Mouse (Mus musculus): ENCODE data around the gene 2310003L06Rik. TPM values are rescaled to one million over a fixed set of nuclear protein-coding genes. Genes with fewer than 3 reads are reported as not detected.

The 2310003L06Rik gene
- not detected for total RNA-seq (2021)
- long read RNA-seq, experiment 1, result 0 reads
- long read RNA-seq, experiment 2, result 0 reads

DNA sequence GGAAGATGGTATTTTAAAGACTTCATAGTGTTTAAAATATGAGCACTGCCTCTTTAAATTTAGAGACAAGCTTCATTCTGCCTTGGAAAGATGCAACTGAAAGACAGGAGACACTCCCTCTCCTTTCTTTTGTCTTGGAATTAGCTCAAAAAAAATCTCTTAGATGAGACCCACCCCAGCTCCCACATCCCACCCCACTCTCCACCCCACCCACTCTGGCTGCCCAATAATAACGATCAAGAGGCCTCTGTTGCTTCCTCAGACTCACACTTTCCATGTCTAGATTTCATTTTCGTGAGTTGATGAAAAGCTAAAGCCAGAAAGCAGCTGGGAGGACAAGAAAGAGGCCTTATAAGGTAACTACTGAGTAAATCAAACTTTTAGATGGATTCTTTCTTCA lies at the start of gene 2310003L06Rik, which contains the start of gene Gm28434:
Gene 2310003L06Rik (plus strand): TSS at position 259 of the 400 bp plus-strand sequence.
Gene Gm28434 (plus strand): TSS at position 317 of the 400 bp plus-strand sequence.
- DNase-seq, result no peak

- DNase-seq, result no peak
These were observed 43.9 kb upstream of the 2310003L06Rik start, which contains the start of gene Csn3 for GRCm38 (mm10) chr5:87925372-87925771. TSS of gene Csn3 (plus strand) at chr5:87925579.

GRCm38 (mm10) chr5:87931603-87932002 lies 37.7 kb upstream of the 2310003L06Rik start:
- no peak for DNase-seq

- DNase-seq, result no peak
These were observed 28.5 kb upstream of the 2310003L06Rik start for GRCm38 (mm10) chr5:87940752-87941151.

- no peak for DNase-seq
These were observed 26.7 kb upstream of the 2310003L06Rik start for GRCm38 (mm10) chr5:87942515-87942914.

DNA sequence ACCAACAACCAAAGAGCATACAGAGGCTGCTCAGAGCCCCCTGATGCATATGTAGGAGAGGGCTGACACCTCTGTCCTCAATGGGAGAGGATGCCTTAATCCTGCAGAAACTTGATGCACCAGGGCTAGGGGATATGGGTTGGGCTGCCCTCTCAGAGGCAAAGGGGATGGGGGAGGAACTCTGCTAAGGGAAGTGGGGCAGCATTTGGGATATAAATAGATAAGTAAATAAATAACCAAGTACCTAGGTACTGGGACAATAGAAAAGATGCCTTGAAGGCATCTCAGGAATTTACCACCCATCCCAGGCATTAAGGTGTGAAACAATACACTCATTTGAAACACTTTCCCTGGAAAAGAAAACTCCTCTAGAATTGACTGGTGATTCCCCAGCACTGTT lies 17.4 kb upstream of the 2310003L06Rik start:
- DNase-seq, result no peak

DNA sequence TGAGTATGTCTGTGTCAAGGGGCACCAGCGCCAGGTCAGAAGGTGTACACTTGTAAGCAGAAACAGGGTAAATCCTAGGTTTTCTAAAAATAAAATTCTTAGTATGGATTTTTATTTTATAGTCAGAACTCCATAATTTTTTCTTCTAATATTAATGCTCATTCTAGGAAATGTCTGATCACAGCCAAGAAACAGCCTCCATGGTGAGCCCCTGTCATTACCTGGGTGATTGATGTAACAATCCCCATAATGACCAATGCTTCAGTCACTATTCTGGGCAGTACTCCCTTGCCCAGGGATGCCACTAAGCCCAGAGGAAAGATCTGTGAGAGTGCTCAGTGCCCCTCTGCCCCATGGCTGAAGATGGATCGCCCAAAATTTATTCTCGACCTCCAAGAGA lies 9.9 kb downstream of the 2310003L06Rik start, which contains the start of gene Cabs1:
Gene Cabs1 (plus strand): TSS at position 301 of the 400 bp plus-strand sequence.
- no peak for DNase-seq

GRCm38 (mm10) chr5:87982468-87983214 lies 13.4 kb downstream of the 2310003L06Rik start:
- DNase-seq, result no peak

GRCm38 (mm10) chr5:88002249-88002648 lies 33.0 kb downstream of the 2310003L06Rik start, which contains the start of gene Smr3a:
TSS of gene Smr3a (plus strand) at chr5:88002549.
- DNase-seq, result no peak

DNA sequence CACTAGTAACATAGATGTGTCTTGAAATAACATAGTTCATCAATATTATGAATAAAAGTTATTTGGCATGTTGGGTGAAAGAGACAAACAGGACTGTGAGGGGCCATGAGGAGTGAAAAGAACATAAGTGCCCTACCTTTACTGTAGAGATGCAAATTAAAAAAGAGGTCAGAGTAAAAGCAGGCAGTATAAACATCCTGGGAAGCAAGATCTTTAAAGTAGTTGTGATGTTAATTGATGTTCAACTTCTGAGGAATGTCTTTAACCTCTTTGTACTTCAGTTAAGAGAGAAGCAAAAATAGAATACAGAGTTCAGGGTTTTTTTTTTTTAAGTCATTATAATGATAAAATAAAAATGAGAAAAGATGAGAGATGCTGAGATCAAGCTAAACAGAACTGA lies 36.0 kb downstream of the 2310003L06Rik start:
- no peak for DNase-seq

Other genes with a start within 250 kb of the 2310003L06Rik start
- not detected for gene Csn1s2a, start 194.9 kb upstream of the 2310003L06Rik start, total RNA-seq (2021)
- not detected for gene Csn1s2b, start 161.4 kb upstream of the 2310003L06Rik start, total RNA-seq (2021)
- gene Prr27, start 143.8 kb upstream of the 2310003L06Rik start, total RNA-seq (2021), result not detected
- not detected for gene Odam, start 84.4 kb upstream of the 2310003L06Rik start, total RNA-seq (2021)
- not detected for gene Csn3, start 43.9 kb upstream of the 2310003L06Rik start, total RNA-seq (2021)
- not detected for gene Gm28434, start 58 bp downstream of the 2310003L06Rik start, total RNA-seq (2021)
- gene Cabs1, start 10.0 kb downstream of the 2310003L06Rik start, total RNA-seq (2021), result not detected
- gene Smr3a, start 33.1 kb downstream of the 2310003L06Rik start, total RNA-seq (2021), result not detected
- gene Smr2, start 117.1 kb downstream of the 2310003L06Rik start, total RNA-seq (2021), result not detected
- not detected for gene Gm11116, start 142.1 kb downstream of the 2310003L06Rik start, total RNA-seq (2021)
- gene Gm11115, start 184.6 kb downstream of the 2310003L06Rik start, total RNA-seq (2021), result not detected

Data from adrenal gland, postnatal 10 days (tissue).